Mouse (Mus musculus) stomach, embryonic 15.5 days (tissue): ENCODE data around the gene Spaar. TPM values are rescaled to one million over a fixed set of nuclear protein-coding genes. Genes with fewer than 3 reads are reported as not detected.
"Not testable (repeated sequence)": the region's sequence is repeated elsewhere in the genome, so short reads cannot be mapped to it uniquely, and the experiment has no call there.

Experiments
- ATAC-seq: fragments of 200-750 bp; cut with Nextera tagmentation; 2 replicates; pipeline ENCODE4 v1.8.0; 2017; ENCODE audit warnings: low read depth, moderate number of reproducible peaks, moderate TSS enrichment; ENCODE audit not compliant: insufficient read depth, low FRiP score
- H3K27ac ChIP-seq: fragments of 300-500 bp; sonication (generic); 2 replicates; pipeline ENCODE4 v1.5.1; 2015; ENCODE audit warnings: mild to moderate bottlenecking, inconsistent platforms
- H3K27me3 ChIP-seq: fragments of 300-500 bp; sonication (generic); replicated peaks from 2 replicates; pipeline ENCODE4 v1.6.1; 2015; ENCODE audit warnings: inconsistent platforms
- H3K36me3 ChIP-seq: fragments of 300-500 bp; sonication (generic); 2 replicates; pipeline ENCODE4 v1.6.1; 2015; ENCODE audit warnings: inconsistent platforms
- H3K4me1 ChIP-seq: fragments of 300-500 bp; sonication (generic); 2 replicates; pipeline ENCODE4 v1.6.1; 2015; ENCODE audit warnings: inconsistent platforms
- H3K4me2 ChIP-seq: fragments of 300-500 bp; sonication (generic); 2 replicates; pipeline ENCODE4 v1.6.1; 2015; ENCODE audit warnings: mild to moderate bottlenecking, inconsistent platforms
- H3K4me3 ChIP-seq: fragments of 300-500 bp; sonication (generic); replicated peaks from 2 replicates; pipeline ENCODE4 v1.5.1; 2015; ENCODE audit warnings: inconsistent platforms
- H3K9ac ChIP-seq: fragments of 300-500 bp; sonication (generic); 2 replicates; pipeline ENCODE4 v1.6.1; 2015; ENCODE audit warnings: inconsistent platforms
- H3K9me3 ChIP-seq: fragments of 300-500 bp; sonication (generic); 2 replicates; pipeline ENCODE4 v1.6.1; 2016; ENCODE audit warnings: inconsistent platforms
- WGBS: fragments of 180-500 bp; shearing (Covaris S2); methylation state at CpG from one replicate; pipeline ENCODE4 v1.1.7; 2015; 5-methylcytosine and 5-hydroxymethylcytosine counted together
- polyA plus RNA-seq: library from polyadenylated mRNA; unstranded; fragments of >200 nt; fragmentation: Nextera tagmentation; extraction: Ambion mirVana; gene quantifications from 2 replicates; pipeline ENCODE4 v1.2.1, GENCODE M21; 2015

Spaar gene
- polyA plus RNA-seq, 1 experiment from 2014 or later, result 0.09 TPM

GRCm38 (mm10) chr4:43763410-43763809 lies 33.6 kb downstream of the Spaar start:
- ATAC-seq, result no peak
- no peak overlapping the region for H3K9ac ChIP-seq

GRCm38 (mm10) chr4:43768341-43768740 lies 38.5 kb downstream of the Spaar start:
- H3K9me3 ChIP-seq, result no peaks in the 10 kb centered on the region
- H3K4me2 ChIP-seq, result no peak overlapping the region
- no peak overlapping the region for H3K27ac ChIP-seq
- 81% methylated on average over 5 of the region's 5 CpGs for WGBS
- H3K9ac ChIP-seq, result no peak overlapping the region
- H3K4me1 ChIP-seq, result no peaks in the 10 kb centered on the region
- H3K36me3 ChIP-seq, result no peaks in the 10 kb centered on the region
- no peak for ATAC-seq
- H3K4me3 ChIP-seq, result no peak overlapping the region
- H3K27me3 ChIP-seq, result no peaks in the 10 kb centered on the region

More at GRCm38 (mm10) chr4:43763410-43763809, 33.6 kb downstream of the Spaar start:
- no peaks in the 10 kb centered on the region for H3K27me3 ChIP-seq
- no peaks in the 10 kb centered on the region for H3K9me3 ChIP-seq
- no peak overlapping the region for H3K27ac ChIP-seq
- H3K4me2 ChIP-seq, result no peak overlapping the region
- 17% methylated on average over 7 of the region's 7 CpGs for WGBS
- no peaks in the 10 kb centered on the region for H3K36me3 ChIP-seq
- H3K4me3 ChIP-seq, result no peak overlapping the region
- H3K4me1 ChIP-seq, result no peaks in the 10 kb centered on the region

GRCm38 (mm10) chr4:43769374-43769773 lies 39.5 kb downstream of the Spaar start:
- Histone ChIP-seq H3K27me3 (no peaks in the 10 kb centered on the region), H3K9ac (no peak overlapping the region), H3K4me1 (no peaks in the 10 kb centered on the region), H3K4me2 (no peak overlapping the region), H3K27ac (no peak overlapping the region), H3K36me3 (no peaks in the 10 kb centered on the region), H3K9me3 (no peaks in the 10 kb centered on the region), H3K4me3 (no peak overlapping the region)
- no peak for ATAC-seq
- 83% methylated on average over 2 of the region's 2 CpGs for WGBS

- WGBS, result 75% methylated on average over 6 of the region's 6 CpGs
- Histone ChIP-seq H3K4me1 (no peaks in the 10 kb centered on the region), H3K36me3 (no peaks in the 10 kb centered on the region), H3K4me3 (no peak within 1 kb of the TSS), H3K9me3 (no peaks in the 10 kb centered on the region), H3K4me2 (no peak within 1 kb of the TSS), H3K27me3 (no peaks in the 10 kb centered on the region), H3K27ac (no peak within 1 kb of the TSS), H3K9ac (no peak within 1 kb of the TSS)
- ATAC-seq, result no peak
Observed at GRCm38 (mm10) chr4:43770909-43771308, 41.1 kb downstream of the Spaar start, which contains the start of gene Olfr159. Olfr159 (minus strand) TSS chr4:43771009.

GRCm38 (mm10) chr4:43771626-43772025 lies 41.8 kb downstream of the Spaar start:
- no peak overlapping the region for H3K4me2 ChIP-seq
- H3K4me3 ChIP-seq, result no peak overlapping the region
- no peaks in the 10 kb centered on the region for H3K27me3 ChIP-seq
- H3K9me3 ChIP-seq, result no peaks in the 10 kb centered on the region
- WGBS, result 44% methylated on average over 6 of the region's 6 CpGs
- H3K27ac ChIP-seq, result no peak overlapping the region
- H3K4me1 ChIP-seq, result no peaks in the 10 kb centered on the region
- no peak for ATAC-seq
- H3K9ac ChIP-seq, result no peak overlapping the region
- no peaks in the 10 kb centered on the region for H3K36me3 ChIP-seq

GRCm38 (mm10) chr4:43772304-43772703 lies 42.5 kb downstream of the Spaar start:
- Histone ChIP-seq H3K4me3 (no peak overlapping the region), H3K9me3 (no peaks in the 10 kb centered on the region), H3K36me3 (no peaks in the 10 kb centered on the region), H3K27me3 (no peaks in the 10 kb centered on the region), H3K27ac (no peak overlapping the region), H3K9ac (no peak overlapping the region), H3K4me2 (no peak overlapping the region), H3K4me1 (no peaks in the 10 kb centered on the region)
- 33% methylated on average over 2 of the region's 2 CpGs for WGBS
- no peak for ATAC-seq

GRCm38 (mm10) chr4:43795296-43795695 lies 65.5 kb downstream of the Spaar start:
- H3K9ac ChIP-seq, result no peak overlapping the region
- no peaks in the 10 kb centered on the region for H3K4me1 ChIP-seq
- no peaks in the 10 kb centered on the region for H3K27me3 ChIP-seq
- no peaks in the 10 kb centered on the region for H3K36me3 ChIP-seq
- H3K9me3 ChIP-seq, result no peaks in the 10 kb centered on the region
- H3K27ac ChIP-seq, result no peak overlapping the region
- no peak overlapping the region for H3K4me3 ChIP-seq
- WGBS, result 71% methylated on average over 6 of the region's 6 CpGs
- ATAC-seq, result no peak
- no peak overlapping the region for H3K4me2 ChIP-seq

GRCm38 (mm10) chr4:43795844-43796243 lies 66.0 kb downstream of the Spaar start:
- not testable (repeated sequence) for H3K4me3 ChIP-seq, H3K36me3 ChIP-seq, ATAC-seq, H3K9me3 ChIP-seq, H3K4me2 ChIP-seq, H3K9ac ChIP-seq, H3K4me1 ChIP-seq, H3K27me3 ChIP-seq, H3K27ac ChIP-seq
- 80% methylated on average over 5 of the region's 5 CpGs for WGBS

GRCm38 (mm10) chr4:43798936-43799335 lies 69.1 kb downstream of the Spaar start:
- H3K9me3 ChIP-seq, result no peaks in the 10 kb centered on the region
- no peak overlapping the region for H3K4me3 ChIP-seq
- 69% methylated on average over 7 of the region's 7 CpGs for WGBS

More at GRCm38 (mm10) chr4:43798936-43799335, 69.1 kb downstream of the Spaar start:
- Histone ChIP-seq H3K4me2 (no peak overlapping the region), H3K4me1 (no peaks in the 10 kb centered on the region), H3K27me3 (no peaks in the 10 kb centered on the region), H3K36me3 (no peaks in the 10 kb centered on the region), H3K27ac (no peak overlapping the region), H3K9ac (no peak overlapping the region)
- ATAC-seq, result no peak

Other genes with a start within 250 kb of the Spaar start
- not detected in 2 replicates for gene Sit1, start 246.3 kb upstream of the Spaar start, polyA plus RNA-seq
- gene Ccdc107, start 237.1 kb upstream of the Spaar start, polyA plus RNA-seq, result 104 and 105 TPM in 2 replicates
- gene Arhgef39, start 230.3 kb upstream of the Spaar start, polyA plus RNA-seq, result 44.5 and 52.0 TPM in 2 replicates
- 30.9 and 45.8 TPM in 2 replicates for gene Car9, start 223.1 kb upstream of the Spaar start, polyA plus RNA-seq
- gene Tpm2, start 206.3 kb upstream of the Spaar start, polyA plus RNA-seq, result 795 and 837 TPM in 2 replicates
- 69.4 and 70.8 TPM in 2 replicates for gene Creb3, start 167.7 kb upstream of the Spaar start, polyA plus RNA-seq
- 76.9 and 81.1 TPM in 2 replicates for gene Tln1, start 167.3 kb upstream of the Spaar start, polyA plus RNA-seq
- 24.5 and 30.8 TPM in 2 replicates for gene Rgp1, start 151.3 kb upstream of the Spaar start, polyA plus RNA-seq
- 15.6 and 16.1 TPM in 2 replicates for gene Gba2, start 151.2 kb upstream of the Spaar start, polyA plus RNA-seq
- gene Msmp, start 145.5 kb upstream of the Spaar start, polyA plus RNA-seq, result 0.85 and 1.8 TPM in 2 replicates
- gene Npr2, start 98.1 kb upstream of the Spaar start, polyA plus RNA-seq, result 9.3 TPM in 2 replicates
- gene Spag8, start 76.4 kb upstream of the Spaar start, polyA plus RNA-seq, result 0.80 and 1.0 TPM in 2 replicates
- 108 and 116 TPM in 2 replicates for gene Hint2, start 73.6 kb upstream of the Spaar start, polyA plus RNA-seq
- 4.0 and 4.6 TPM in 2 replicates for gene Tmem8b, start 61.1 kb upstream of the Spaar start, polyA plus RNA-seq
- 2.5 and 4.1 TPM in 2 replicates for gene Fam221b, start 60.9 kb upstream of the Spaar start, polyA plus RNA-seq
- not detected in 2 replicates for gene Olfr70, start 29.2 kb upstream of the Spaar start, polyA plus RNA-seq
- gene Olfr71, start 19.8 kb upstream of the Spaar start, polyA plus RNA-seq, result not detected in 2 replicates
- gene Hrct1, start 2.8 kb upstream of the Spaar start, polyA plus RNA-seq, result 0.67 and 0.87 TPM in 2 replicates
- gene Olfr159, start 41.0 kb downstream of the Spaar start, polyA plus RNA-seq, result not detected in 2 replicates
- not detected in 2 replicates for gene Olfr156, start 93.9 kb downstream of the Spaar start, polyA plus RNA-seq
- gene Olfr157, start 110.2 kb downstream of the Spaar start, polyA plus RNA-seq, result not detected in 2 replicates
- gene Olfr155, start 121.5 kb downstream of the Spaar start, polyA plus RNA-seq, result not detected in 2 replicates
- gene Reck, start 145.5 kb downstream of the Spaar start, polyA plus RNA-seq, result 21.8 and 22.4 TPM in 2 replicates
- gene Glipr2, start 227.4 kb downstream of the Spaar start, polyA plus RNA-seq, result 95.8 and 106 TPM in 2 replicates